Mouse (Mus musculus): ENCODE measurements at regions not wholly inside any gene's neighbourhood (a gene's known extent, or its start where the extent isn't known, plus 50 kb on each side); places are given as distances from the start of the nearest gene placed in this dataset.

GRCm38 (mm10) chr9:95322031-95322430 lies 84.5 kb downstream of the Chst2 start:
- no peaks in the 10 kb centered on the region for H3K27me3 ChIP-seq (ENCODE audit: control insufficient read depth, insufficient read depth, low read length)
- H3K4me1 ChIP-seq (ENCODE audit: control insufficient read depth, insufficient read depth, insufficient read length) = no peaks in the 10 kb centered on the region
- H3K27ac ChIP-seq (ENCODE audit: insufficient read depth, low read length) = no peak overlapping the region
- TF ChIP-seq POLR2A (IDR thresholded peaks at IDR 0.05; ENCODE audit: low read depth, low read length) = no peak
- TF ChIP-seq CTCF (IDR thresholded peaks at IDR 0.05; ENCODE audit: extremely low read depth, insufficient read depth, insufficient read length, insufficient replicate concordance) = no peak
- no peaks in the 10 kb centered on the region for H3K36me3 ChIP-seq (ENCODE audit: control insufficient read depth, insufficient read depth, low read length)
- H3K4me3 ChIP-seq (ENCODE audit: extremely low read depth, insufficient read depth, insufficient read length) = no peak overlapping the region
- WGBS = 93% methylated on average over 2 of the region's 2 CpGs
- DNase-seq (ENCODE audit: low read depth in 1 of 2, low spot score in 2 of 2) = no peak

DNA sequence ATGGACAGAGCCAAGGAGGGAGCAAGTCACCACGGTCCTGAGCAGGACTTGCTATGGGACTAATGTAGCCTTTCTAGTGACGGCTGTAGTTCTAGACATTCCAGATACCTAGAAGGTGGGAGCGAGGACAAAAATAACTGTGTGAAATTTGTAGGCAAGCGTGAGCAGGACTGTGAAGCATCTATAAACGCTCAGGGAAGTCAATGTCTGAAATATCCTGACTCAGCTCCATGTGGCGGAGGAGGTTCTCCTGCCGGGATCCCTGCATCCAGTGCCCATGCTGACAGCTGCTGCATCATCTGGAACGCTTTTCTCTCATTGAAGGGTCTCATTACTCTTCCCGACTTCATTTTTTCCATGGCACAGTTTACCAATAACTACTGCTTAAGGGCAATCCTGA lies 87.6 kb downstream of the Chst2 start:
- Histone ChIP-seq H3K4me1 (ENCODE audit: control insufficient read depth, insufficient read depth, insufficient read length) (no peaks in the 10 kb centered on the region; the same call in 1 of the 2 replicates), H3K36me3 (ENCODE audit: control insufficient read depth, insufficient read depth, low read length) (no peaks in the 10 kb centered on the region), H3K4me3 (ENCODE audit: extremely low read depth, insufficient read depth, insufficient read length) (no peak overlapping the region), H3K27ac (ENCODE audit: insufficient read depth, low read length) (no peak overlapping the region), H3K27me3 (ENCODE audit: control insufficient read depth, insufficient read depth, low read length) (no peaks in the 10 kb centered on the region)
- 92% methylated on average over 9 of the region's 9 CpGs for WGBS
- no peak for TF ChIP-seq POLR2A (IDR thresholded peaks at IDR 0.05; ENCODE audit: low read depth, low read length)
- TF ChIP-seq CTCF (IDR thresholded peaks at IDR 0.05; ENCODE audit: extremely low read depth, insufficient read depth, insufficient read length, insufficient replicate concordance) = no peak
- no peak for DNase-seq (ENCODE audit: low read depth in 1 of 2, low spot score in 2 of 2)

- 59% methylated on average over 8 of the region's 8 CpGs for WGBS
- DNase-seq (ENCODE audit: low read depth in 1 of 2, low spot score in 2 of 2) = no peak
These were observed 89.8 kb downstream of the Chst2 start for GRCm38 (mm10) chr9:95316726-95317125.

GRCm38 (mm10) chr9:95315080-95315479 lies 91.4 kb downstream of the Chst2 start:
- DNase-seq (ENCODE audit: low read depth in 1 of 2, low spot score in 2 of 2) = peak in 1 of 2 experiments; percentile 37
- Histone ChIP-seq H3K27me3 (ENCODE audit: control insufficient read depth, insufficient read depth, low read length) (no peaks in the 10 kb centered on the region), H3K36me3 (ENCODE audit: control insufficient read depth, insufficient read depth, low read length) (no peaks in the 10 kb centered on the region), H3K4me1 (ENCODE audit: control insufficient read depth, insufficient read depth, insufficient read length) (no peaks in the 10 kb centered on the region; the same call in 1 of the 2 replicates), H3K27ac (ENCODE audit: insufficient read depth, low read length) (no peak overlapping the region), H3K4me3 (ENCODE audit: extremely low read depth, insufficient read depth, insufficient read length) (no peak overlapping the region)
- TF ChIP-seq CTCF (IDR thresholded peaks at IDR 0.05; ENCODE audit: extremely low read depth, insufficient read depth, insufficient read length, insufficient replicate concordance) (no peak), POLR2A (IDR thresholded peaks at IDR 0.05; ENCODE audit: low read depth, low read length) (no peak)
- WGBS = 65% methylated on average over 4 of the region's 4 CpGs

More at GRCm38 (mm10) chr9:95316726-95317125, 89.8 kb downstream of the Chst2 start:
- no peaks in the 10 kb centered on the region; the same call in 1 of the 2 replicates for H3K4me1 ChIP-seq (ENCODE audit: control insufficient read depth, insufficient read depth, insufficient read length)
- no peaks in the 10 kb centered on the region for H3K36me3 ChIP-seq (ENCODE audit: control insufficient read depth, insufficient read depth, low read length)
- no peaks in the 10 kb centered on the region for H3K27me3 ChIP-seq (ENCODE audit: control insufficient read depth, insufficient read depth, low read length)
- H3K4me3 ChIP-seq (ENCODE audit: extremely low read depth, insufficient read depth, insufficient read length) = no peak overlapping the region
- H3K27ac ChIP-seq (ENCODE audit: insufficient read depth, low read length) = no peak overlapping the region
- TF ChIP-seq CTCF (IDR thresholded peaks at IDR 0.05; ENCODE audit: extremely low read depth, insufficient read depth, insufficient read length, insufficient replicate concordance) (no peak), POLR2A (IDR thresholded peaks at IDR 0.05; ENCODE audit: low read depth, low read length) (no peak)

GRCm38 (mm10) chr9:95311671-95312070 lies 94.9 kb downstream of the Chst2 start:
- H3K27me3 ChIP-seq (ENCODE audit: control insufficient read depth, insufficient read depth, low read length) = no peaks in the 10 kb centered on the region
- 63% methylated on average over 3 of the region's 3 CpGs for WGBS
- no peaks in the 10 kb centered on the region; the same call in 1 of the 2 replicates for H3K4me1 ChIP-seq (ENCODE audit: control insufficient read depth, insufficient read depth, insufficient read length)
- H3K27ac ChIP-seq (ENCODE audit: insufficient read depth, low read length) = no peak overlapping the region
- DNase-seq (ENCODE audit: low read depth in 1 of 2, low spot score in 2 of 2) = no peak
- TF ChIP-seq POLR2A (IDR thresholded peaks at IDR 0.05; ENCODE audit: low read depth, low read length) = no peak
- no peak for TF ChIP-seq CTCF (IDR thresholded peaks at IDR 0.05; ENCODE audit: extremely low read depth, insufficient read depth, insufficient read length, insufficient replicate concordance)
- no peak overlapping the region for H3K4me3 ChIP-seq (ENCODE audit: extremely low read depth, insufficient read depth, insufficient read length)
- H3K36me3 ChIP-seq (ENCODE audit: control insufficient read depth, insufficient read depth, low read length) = no peaks in the 10 kb centered on the region

DNA sequence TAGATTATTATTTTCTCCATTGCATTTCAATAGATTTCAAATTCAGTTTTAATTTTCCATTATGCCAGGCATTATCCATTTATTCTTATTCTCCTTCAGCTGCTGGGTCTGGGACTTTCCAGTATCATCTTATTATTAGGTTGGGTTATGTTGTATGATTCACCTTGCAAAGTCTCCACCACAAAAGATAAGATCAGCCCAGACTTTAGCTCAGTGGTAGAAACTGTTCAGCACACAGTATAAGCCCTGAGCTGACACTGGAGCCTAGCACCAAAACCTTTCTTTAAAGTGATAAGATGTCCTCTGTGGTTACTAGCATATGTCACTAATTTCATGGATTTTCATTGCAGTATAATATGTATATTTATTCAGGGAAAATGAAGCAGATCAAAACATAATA lies 117.5 kb downstream of the Chst2 start:
- no peak overlapping the region for H3K27ac ChIP-seq (ENCODE audit: insufficient read depth, low read length)
- TF ChIP-seq POLR2A (IDR thresholded peaks at IDR 0.05; ENCODE audit: low read depth, low read length) = no peak
- no peak for TF ChIP-seq CTCF (IDR thresholded peaks at IDR 0.05; ENCODE audit: extremely low read depth, insufficient read depth, insufficient read length, insufficient replicate concordance)
- no peak overlapping the region for H3K4me3 ChIP-seq (ENCODE audit: extremely low read depth, insufficient read depth, insufficient read length)

GRCm38 (mm10) chr9:95282996-95283395 lies 123.5 kb downstream of the Chst2 start:
- TF ChIP-seq POLR2A (IDR thresholded peaks at IDR 0.05; ENCODE audit: low read depth, low read length) (no peak), CTCF (IDR thresholded peaks at IDR 0.05; ENCODE audit: extremely low read depth, insufficient read depth, insufficient read length, insufficient replicate concordance) (no peak)

More for the DNA sequence above, 117.5 kb downstream of the Chst2 start:
- DNase-seq (ENCODE audit: low read depth in 1 of 2, low spot score in 2 of 2) = no peak
- H3K4me1 ChIP-seq (ENCODE audit: control insufficient read depth, insufficient read depth, insufficient read length) = no peaks in the 10 kb centered on the region
- no peaks in the 10 kb centered on the region for H3K36me3 ChIP-seq (ENCODE audit: control insufficient read depth, insufficient read depth, low read length)
- no peaks in the 10 kb centered on the region for H3K27me3 ChIP-seq (ENCODE audit: control insufficient read depth, insufficient read depth, low read length)

More at GRCm38 (mm10) chr9:95282996-95283395, 123.5 kb downstream of the Chst2 start:
- DNase-seq (ENCODE audit: low read depth in 1 of 2, low spot score in 2 of 2) = no peak
- 93% methylated on average over 3 of the region's 3 CpGs for WGBS
- no peak overlapping the region for H3K4me3 ChIP-seq (ENCODE audit: extremely low read depth, insufficient read depth, insufficient read length)
- no peak overlapping the region for H3K27ac ChIP-seq (ENCODE audit: insufficient read depth, low read length)
- no peaks in the 10 kb centered on the region for H3K27me3 ChIP-seq (ENCODE audit: control insufficient read depth, insufficient read depth, low read length)
- peaks cover 6% of the 10 kb centered on the region; the same call in 1 of the 2 replicates for H3K4me1 ChIP-seq (ENCODE audit: control insufficient read depth, insufficient read depth, insufficient read length)
- H3K36me3 ChIP-seq (ENCODE audit: control insufficient read depth, insufficient read depth, low read length) = no peaks in the 10 kb centered on the region

Measured in spleen, adult 2 months (tissue).